Mouse (Mus musculus): ENCODE measurements at regions not wholly inside any gene's neighbourhood (a gene's known extent, or its start where the extent isn't known, plus 50 kb on each side); places are given as distances from the start of the nearest gene placed in this dataset.

- no peak for TF ChIP-seq CTCF (conservative IDR thresholded peaks at IDR 0.05 in 1 of 2, IDR thresholded peaks at IDR 0.05 in 1 of 2; ENCODE audit: low read depth in 2 of 2, low read length in 2 of 2)
- TF ChIP-seq JUND (conservative IDR thresholded peaks at IDR 0.05; ENCODE audit: low read depth, low read length) = no peak
- TF ChIP-seq POLR2AphosphoS2 (IDR thresholded peaks at IDR 0.05; ENCODE audit: low read depth, low read length) = no peak
- no peak for TF ChIP-seq POLR2A (IDR thresholded peaks at IDR 0.05; ENCODE audit: low read depth, low read length)
- no peak for TF ChIP-seq TCF12 (IDR thresholded peaks at IDR 0.05; ENCODE audit: low read depth, low read length)
- no peak for TF ChIP-seq USF1 (IDR thresholded peaks at IDR 0.05; ENCODE audit: low read depth, low read length)
- TF ChIP-seq MYC (IDR thresholded peaks at IDR 0.05; ENCODE audit: low read depth, low read length) = no peak
- TF ChIP-seq ZMIZ1 (IDR thresholded peaks at IDR 0.05; ENCODE audit: low read depth, low read length) = no peak
- TF ChIP-seq EP300 (IDR thresholded peaks at IDR 0.05; ENCODE audit: low read length) = no peak
- no peak for TF ChIP-seq SMC3 (IDR thresholded peaks at IDR 0.05; ENCODE audit: low read depth, low read length)
- no peak for TF ChIP-seq ZNF384 (IDR thresholded peaks at IDR 0.05; ENCODE audit: low read depth, low read length)
- TF ChIP-seq MAFK (IDR thresholded peaks at IDR 0.05; ENCODE audit: insufficient replicate concordance, low read length) = no peak
Measured at GRCm38 (mm10) chr15:67782505-67782904, 1281.8 kb upstream of the Lrrc6 start.

Measured in CH12.LX (cell line).